Mouse (Mus musculus): ENCODE data around the gene Wdr35. TPM values are rescaled to one million over a fixed set of nuclear protein-coding genes. Genes with fewer than 3 reads are reported as not detected.

Wdr35 gene
- polyA plus RNA-seq, 1 experiment from 2014 or later: 12.5 TPM

DNA sequence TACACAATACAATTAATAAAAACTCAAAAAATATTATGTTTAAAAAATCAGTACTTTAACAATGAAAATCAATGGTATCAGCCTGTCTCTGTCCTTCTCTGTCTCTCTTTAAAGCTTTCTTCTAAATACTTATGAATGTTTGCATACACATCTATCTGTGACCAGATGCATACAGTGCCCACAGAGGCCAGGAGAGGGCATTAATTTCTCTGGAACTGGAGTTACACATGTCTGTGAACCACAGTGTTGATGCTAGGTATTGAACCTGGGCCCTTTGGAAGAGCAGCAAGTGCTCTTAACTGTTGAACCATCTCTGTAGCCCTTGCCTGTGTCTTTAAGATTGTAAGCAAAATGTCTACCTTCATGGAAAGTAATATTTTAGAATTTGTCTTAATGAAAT lies 59.4 kb downstream of the Wdr35 start:
- no peak for ATAC-seq (replicated peaks; ENCODE audit: insufficient number of reproducible peaks, low FRiP score, low TSS enrichment)
- H3K4me1 ChIP-seq (ENCODE audit: control insufficient read depth, insufficient read depth, low read length): no peaks in the 10 kb centered on the region
- H3K4me3 ChIP-seq (ENCODE audit: low read depth, low read length): no peak overlapping the region
- no peaks in the 10 kb centered on the region for H3K9me3 ChIP-seq (replicated peaks; ENCODE audit: control insufficient read depth, low read length)
- no peak overlapping the region for H3K9ac ChIP-seq (ENCODE audit: low read depth, low read length)
- no peaks in the 10 kb centered on the region; the same call in 1 of the 2 replicates for H3K36me3 ChIP-seq (ENCODE audit: control insufficient read depth, insufficient read depth, low read length)
- no peak overlapping the region for H3K27ac ChIP-seq (ENCODE audit: low read depth, low read length)
- no peaks in the 10 kb centered on the region for H3K27me3 ChIP-seq (ENCODE audit: control insufficient read depth, insufficient read depth, low read length)
- H3K4me2 ChIP-seq: no peak overlapping the region

DNA sequence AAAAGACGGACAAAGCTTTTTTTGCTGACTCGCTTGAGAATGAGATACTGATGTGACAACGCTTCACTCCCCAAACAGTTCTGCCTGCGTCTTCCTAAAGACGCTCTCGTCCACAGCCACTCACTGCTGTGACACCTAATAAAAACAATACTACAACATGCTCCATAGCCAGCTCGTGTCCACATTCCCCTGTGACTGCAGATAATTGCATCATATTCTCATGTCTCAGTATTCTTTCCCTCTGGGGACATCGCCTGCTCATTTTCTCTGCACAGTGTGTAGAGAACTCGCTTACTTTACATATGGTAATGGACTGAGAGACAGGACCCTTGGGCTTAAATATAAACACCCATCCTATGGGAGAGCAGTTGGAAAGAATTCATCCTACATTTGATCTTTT lies 62.7 kb downstream of the Wdr35 start:
- H3K4me1 ChIP-seq (ENCODE audit: control insufficient read depth, insufficient read depth, low read length): no peaks in the 10 kb centered on the region
- H3K9me3 ChIP-seq (replicated peaks; ENCODE audit: control insufficient read depth, low read length): no peaks in the 10 kb centered on the region
- ATAC-seq (replicated peaks; ENCODE audit: insufficient number of reproducible peaks, low FRiP score, low TSS enrichment): no peak
- H3K4me3 ChIP-seq (ENCODE audit: low read depth, low read length): no peak overlapping the region
- no peaks in the 10 kb centered on the region; the same call in 1 of the 2 replicates for H3K36me3 ChIP-seq (ENCODE audit: control insufficient read depth, insufficient read depth, low read length)
- H3K27me3 ChIP-seq (ENCODE audit: control insufficient read depth, insufficient read depth, low read length): no peaks in the 10 kb centered on the region
- no peak overlapping the region for H3K27ac ChIP-seq (ENCODE audit: low read depth, low read length)
- H3K9ac ChIP-seq (ENCODE audit: low read depth, low read length): no peak overlapping the region
- no peak overlapping the region for H3K4me2 ChIP-seq
- 80% methylated on average over 9 of the region's 9 CpGs for WGBS (ENCODE audit: insufficient replicate concordance)

DNA sequence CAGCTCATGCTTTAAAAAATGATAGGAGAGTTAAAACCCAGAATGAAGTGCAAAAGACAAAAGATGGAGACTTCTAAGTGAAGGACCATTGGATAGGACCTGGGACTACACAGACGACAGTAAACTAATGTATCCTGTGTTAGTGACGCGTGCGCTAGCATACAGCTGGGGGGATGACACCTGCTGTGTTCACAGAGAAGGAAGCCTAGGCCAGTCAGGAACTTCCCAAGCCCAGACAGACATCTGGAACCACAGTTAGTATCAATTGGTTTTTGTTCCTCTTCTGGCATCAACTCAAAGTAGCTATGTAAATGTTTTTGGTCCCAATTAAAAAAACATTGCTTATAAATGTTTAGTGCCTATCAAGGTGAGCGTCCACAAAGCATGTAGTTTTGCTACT lies 66.5 kb downstream of the Wdr35 start:
- no peaks in the 10 kb centered on the region; the same call in 1 of the 2 replicates for H3K36me3 ChIP-seq (ENCODE audit: control insufficient read depth, insufficient read depth, low read length)
- H3K4me2 ChIP-seq: no peak overlapping the region
- no peak for ATAC-seq (replicated peaks; ENCODE audit: insufficient number of reproducible peaks, low FRiP score, low TSS enrichment)
- no peaks in the 10 kb centered on the region for H3K27me3 ChIP-seq (ENCODE audit: control insufficient read depth, insufficient read depth, low read length)
- H3K4me3 ChIP-seq (ENCODE audit: low read depth, low read length): no peak overlapping the region
- no peaks in the 10 kb centered on the region for H3K4me1 ChIP-seq (ENCODE audit: control insufficient read depth, insufficient read depth, low read length)
- H3K27ac ChIP-seq (ENCODE audit: low read depth, low read length): no peak overlapping the region
- no peaks in the 10 kb centered on the region for H3K9me3 ChIP-seq (replicated peaks; ENCODE audit: control insufficient read depth, low read length)
- 80% methylated on average over 5 of the region's 5 CpGs for WGBS (ENCODE audit: insufficient replicate concordance)
- no peak overlapping the region for H3K9ac ChIP-seq (ENCODE audit: low read depth, low read length)

DNA sequence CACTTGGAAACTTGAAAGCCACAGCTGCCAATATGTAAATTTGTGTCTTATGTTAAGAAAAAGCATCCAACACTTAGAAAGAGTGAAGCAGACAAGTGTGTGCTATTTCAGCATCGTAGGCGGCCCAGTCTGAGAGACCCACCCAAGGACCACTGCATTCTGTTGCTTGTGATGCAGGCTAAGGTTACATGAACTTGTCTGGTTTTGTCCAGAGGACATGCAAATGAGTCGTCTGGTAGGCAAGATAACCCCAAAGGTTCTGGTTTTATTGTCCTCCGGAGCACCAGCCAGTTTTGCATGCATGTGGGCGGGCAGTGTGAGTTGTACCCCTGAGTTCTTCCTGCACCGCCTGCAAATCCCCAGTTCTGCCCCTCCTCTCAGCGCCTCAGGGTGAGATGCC lies 67.0 kb downstream of the Wdr35 start:
- Histone ChIP-seq H3K4me2 (no peak overlapping the region), H3K27me3 (ENCODE audit: control insufficient read depth, insufficient read depth, low read length) (no peaks in the 10 kb centered on the region), H3K9me3 (replicated peaks; ENCODE audit: control insufficient read depth, low read length) (no peaks in the 10 kb centered on the region), H3K4me3 (ENCODE audit: low read depth, low read length) (no peak overlapping the region), H3K9ac (ENCODE audit: low read depth, low read length) (no peak overlapping the region), H3K4me1 (ENCODE audit: control insufficient read depth, insufficient read depth, low read length) (no peaks in the 10 kb centered on the region), H3K36me3 (ENCODE audit: control insufficient read depth, insufficient read depth, low read length) (no peaks in the 10 kb centered on the region; the same call in 1 of the 2 replicates), H3K27ac (ENCODE audit: low read depth, low read length) (no peak overlapping the region)
- 63% methylated on average over 7 of the region's 7 CpGs for WGBS (ENCODE audit: insufficient replicate concordance)
- no peak for ATAC-seq (replicated peaks; ENCODE audit: insufficient number of reproducible peaks, low FRiP score, low TSS enrichment)

DNA sequence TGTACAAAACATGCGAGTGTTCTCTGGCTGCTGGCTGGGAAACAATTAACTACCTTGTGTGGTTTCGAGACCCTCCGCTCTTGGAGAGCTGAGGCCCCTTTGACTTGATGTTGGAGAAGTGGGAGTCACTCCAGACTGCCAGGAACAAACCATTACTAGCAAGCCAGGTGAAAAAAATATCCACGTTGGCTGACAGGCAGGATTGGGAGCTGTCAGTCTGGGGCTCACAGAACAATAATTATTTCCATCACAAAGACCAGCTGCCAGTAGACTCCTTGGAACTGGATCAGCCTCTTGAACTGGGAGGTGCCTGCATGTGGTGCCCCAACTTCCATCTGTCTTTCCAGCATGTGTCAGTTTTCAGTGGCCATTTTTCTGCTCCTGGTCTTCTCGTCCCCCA lies 68.6 kb downstream of the Wdr35 start:
- Histone ChIP-seq H3K27ac (ENCODE audit: low read depth, low read length) (no peak overlapping the region), H3K36me3 (ENCODE audit: control insufficient read depth, insufficient read depth, low read length) (no peaks in the 10 kb centered on the region), H3K9ac (ENCODE audit: low read depth, low read length) (no peak overlapping the region), H3K4me1 (ENCODE audit: control insufficient read depth, insufficient read depth, low read length) (no peaks in the 10 kb centered on the region), H3K4me3 (ENCODE audit: low read depth, low read length) (no peak overlapping the region), H3K27me3 (ENCODE audit: control insufficient read depth, insufficient read depth, low read length) (no peaks in the 10 kb centered on the region), H3K4me2 (no peak overlapping the region), H3K9me3 (replicated peaks; ENCODE audit: control insufficient read depth, low read length) (no peaks in the 10 kb centered on the region)
- WGBS (ENCODE audit: insufficient replicate concordance): 76% methylated on average over 5 of the region's 5 CpGs
- no peak for ATAC-seq (replicated peaks; ENCODE audit: insufficient number of reproducible peaks, low FRiP score, low TSS enrichment)

DNA sequence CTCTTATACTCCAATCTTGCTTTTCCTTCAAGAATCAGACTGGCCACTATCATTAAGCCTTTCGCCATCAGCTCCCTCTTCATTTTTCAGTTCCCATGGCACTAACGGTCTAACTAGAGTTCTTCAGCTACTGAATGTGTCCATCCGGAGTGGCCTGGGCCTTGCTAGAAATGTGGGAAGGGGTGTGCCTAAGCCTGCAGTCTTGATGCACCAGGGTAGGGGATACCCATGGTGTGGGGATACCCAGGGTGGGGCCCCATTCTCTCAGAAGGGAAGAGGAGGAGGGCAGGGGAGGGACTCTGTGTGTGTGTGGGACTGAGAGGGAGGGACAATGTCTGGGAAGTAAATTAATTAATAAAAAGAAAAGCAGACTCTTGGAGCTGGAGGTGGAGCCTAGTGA lies 69.1 kb downstream of the Wdr35 start:
- H3K4me3 ChIP-seq (ENCODE audit: low read depth, low read length): no peak overlapping the region
- no peaks in the 10 kb centered on the region for H3K36me3 ChIP-seq (ENCODE audit: control insufficient read depth, insufficient read depth, low read length)
- no peaks in the 10 kb centered on the region for H3K27me3 ChIP-seq (ENCODE audit: control insufficient read depth, insufficient read depth, low read length)
- H3K9ac ChIP-seq (ENCODE audit: low read depth, low read length): no peak overlapping the region
- no peaks in the 10 kb centered on the region for H3K4me1 ChIP-seq (ENCODE audit: control insufficient read depth, insufficient read depth, low read length)
- ATAC-seq (replicated peaks; ENCODE audit: insufficient number of reproducible peaks, low FRiP score, low TSS enrichment): no peak
- 81% methylated on average over 3 of the region's 3 CpGs for WGBS (ENCODE audit: insufficient replicate concordance)
- no peak overlapping the region for H3K4me2 ChIP-seq
- no peak overlapping the region for H3K27ac ChIP-seq (ENCODE audit: low read depth, low read length)
- no peaks in the 10 kb centered on the region for H3K9me3 ChIP-seq (replicated peaks; ENCODE audit: control insufficient read depth, low read length)

DNA sequence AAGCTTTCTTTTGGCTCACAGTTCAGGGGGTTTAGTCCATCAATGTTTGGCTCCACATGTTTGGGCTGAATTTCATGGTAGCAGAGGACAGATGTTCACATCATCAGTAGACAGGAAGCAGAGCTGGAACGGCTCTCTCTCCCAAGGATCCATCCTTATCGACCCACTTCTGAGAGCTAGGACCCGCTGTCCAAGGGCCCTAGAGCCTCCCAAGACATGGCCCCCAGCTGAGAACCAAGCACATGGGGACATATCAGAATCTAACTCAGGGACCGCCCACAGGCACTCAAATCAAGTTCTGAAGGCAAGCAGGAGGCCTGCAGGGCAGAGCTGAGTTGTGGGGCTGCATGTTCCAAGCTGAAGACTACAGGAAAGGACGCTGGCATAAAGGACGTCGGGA lies 71.0 kb downstream of the Wdr35 start:
- ATAC-seq (replicated peaks; ENCODE audit: insufficient number of reproducible peaks, low FRiP score, low TSS enrichment): no peak
- H3K27me3 ChIP-seq (ENCODE audit: control insufficient read depth, insufficient read depth, low read length): no peaks in the 10 kb centered on the region
- no peak overlapping the region for H3K4me2 ChIP-seq
- H3K9me3 ChIP-seq (replicated peaks; ENCODE audit: control insufficient read depth, low read length): no peaks in the 10 kb centered on the region
- H3K4me1 ChIP-seq (ENCODE audit: control insufficient read depth, insufficient read depth, low read length): no peaks in the 10 kb centered on the region
- no peaks in the 10 kb centered on the region for H3K36me3 ChIP-seq (ENCODE audit: control insufficient read depth, insufficient read depth, low read length)
- H3K4me3 ChIP-seq (ENCODE audit: low read depth, low read length): no peak overlapping the region
- no peak overlapping the region for H3K27ac ChIP-seq (ENCODE audit: low read depth, low read length)
- H3K9ac ChIP-seq (ENCODE audit: low read depth, low read length): no peak overlapping the region
- WGBS (ENCODE audit: insufficient replicate concordance): 88% methylated on average over 7 of the region's 7 CpGs

DNA sequence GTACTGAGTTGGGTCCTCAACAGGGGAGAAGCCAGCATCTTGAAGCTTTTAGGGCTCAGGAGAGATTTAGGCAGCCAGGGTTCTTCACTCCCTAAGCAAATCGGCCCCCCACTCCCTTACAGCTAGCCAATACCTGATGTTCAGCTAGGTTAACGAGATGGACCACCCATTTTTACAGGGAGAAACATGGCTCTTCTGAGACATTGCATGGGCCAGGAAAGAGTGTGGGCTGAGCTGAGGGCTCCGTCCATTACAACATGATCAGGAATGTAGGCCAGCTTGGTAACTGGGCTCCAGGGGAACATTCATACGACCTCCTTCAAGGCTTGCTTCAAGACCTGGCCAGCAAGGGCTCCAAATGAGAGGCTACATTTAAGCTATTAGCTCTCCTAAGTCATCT lies 73.0 kb downstream of the Wdr35 start:
- ATAC-seq (replicated peaks; ENCODE audit: insufficient number of reproducible peaks, low FRiP score, low TSS enrichment): no peak
- no peaks in the 10 kb centered on the region for H3K9me3 ChIP-seq (replicated peaks; ENCODE audit: control insufficient read depth, low read length)
- H3K4me3 ChIP-seq (ENCODE audit: low read depth, low read length): no peak overlapping the region
- no peaks in the 10 kb centered on the region for H3K27me3 ChIP-seq (ENCODE audit: control insufficient read depth, insufficient read depth, low read length)
- H3K4me2 ChIP-seq: no peak overlapping the region
- no peaks in the 10 kb centered on the region for H3K36me3 ChIP-seq (ENCODE audit: control insufficient read depth, insufficient read depth, low read length)
- 74% methylated on average over 4 of the region's 4 CpGs for WGBS (ENCODE audit: insufficient replicate concordance)
- no peak overlapping the region for H3K9ac ChIP-seq (ENCODE audit: low read depth, low read length)
- no peaks in the 10 kb centered on the region for H3K4me1 ChIP-seq (ENCODE audit: control insufficient read depth, insufficient read depth, low read length)
- H3K27ac ChIP-seq (ENCODE audit: low read depth, low read length): no peak overlapping the region

DNA sequence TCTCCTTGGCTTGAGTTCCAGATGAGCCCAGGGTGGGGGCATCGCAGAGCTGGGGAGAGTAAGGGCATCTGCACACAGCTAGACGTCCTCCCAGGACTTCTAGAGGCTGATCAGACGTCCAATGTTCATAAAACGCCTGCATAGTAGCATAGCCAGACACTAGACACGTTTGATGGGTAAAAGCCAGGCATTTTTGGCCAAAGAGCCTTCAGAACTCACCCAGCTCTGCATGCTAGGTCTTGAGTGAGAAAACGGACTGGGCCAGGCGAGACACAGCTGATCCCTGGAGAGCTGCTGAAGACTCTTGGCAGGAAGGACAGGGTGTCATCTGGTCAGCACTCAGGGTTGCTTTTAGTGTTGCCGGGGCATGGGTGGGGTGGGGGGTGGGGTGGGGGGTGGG lies 74.4 kb downstream of the Wdr35 start:
- Histone ChIP-seq H3K4me2 (no peak overlapping the region), H3K9me3 (replicated peaks; ENCODE audit: control insufficient read depth, low read length) (no peaks in the 10 kb centered on the region), H3K9ac (ENCODE audit: low read depth, low read length) (no peak overlapping the region), H3K27me3 (ENCODE audit: control insufficient read depth, insufficient read depth, low read length) (no peaks in the 10 kb centered on the region), H3K4me1 (ENCODE audit: control insufficient read depth, insufficient read depth, low read length) (no peaks in the 10 kb centered on the region), H3K27ac (ENCODE audit: low read depth, low read length) (no peak overlapping the region), H3K4me3 (ENCODE audit: low read depth, low read length) (no peak overlapping the region), H3K36me3 (ENCODE audit: control insufficient read depth, insufficient read depth, low read length) (no peaks in the 10 kb centered on the region)
- no peak for ATAC-seq (replicated peaks; ENCODE audit: insufficient number of reproducible peaks, low FRiP score, low TSS enrichment)
- WGBS (ENCODE audit: insufficient replicate concordance): 62% methylated on average over 8 of the region's 8 CpGs

Data from heart, embryonic 11.5 days (tissue).